Mouse (Mus musculus) heart, embryonic 11.5 days (tissue): Measurements from ENCODE around the gene Magix. TPM values are rescaled to one million over a fixed set of nuclear protein-coding genes. Genes with fewer than 3 reads are reported as not detected.
A peak's percentile ranks its signal among the peaks of the same experiment; 100 is the strongest.

Experiments
- ATAC-seq: fragments of 200-750 bp; cut with Nextera tagmentation; replicated peaks from 2 replicates; pipeline ENCODE4 v1.8.0; 2017; ENCODE audit warnings: moderate library complexity; ENCODE audit not compliant: insufficient number of reproducible peaks, low FRiP score, low TSS enrichment
- H3K27ac ChIP-seq: fragments of 300-500 bp; sonication (generic); 2 replicates; pipeline ENCODE4 v1.5.1; 2014; ENCODE audit warnings: mild to moderate bottlenecking, low read depth, low read length
- H3K27me3 ChIP-seq: fragments of 300-500 bp; sonication (generic); 2 replicates; pipeline ENCODE4 v1.6.1; 2014; ENCODE audit warnings: mild to moderate bottlenecking, low read length, mixed read lengths; ENCODE audit not compliant: control insufficient read depth, insufficient read depth
- H3K36me3 ChIP-seq: fragments of 300-500 bp; sonication (generic); 2 replicates; pipeline ENCODE4 v1.6.1; 2014; ENCODE audit warnings: mild to moderate bottlenecking, low read length, moderate library complexity, mixed read lengths; ENCODE audit not compliant: control insufficient read depth, insufficient read depth
- H3K4me1 ChIP-seq: fragments of 300-500 bp; sonication (generic); 2 replicates; pipeline ENCODE4 v1.6.1; 2014; ENCODE audit warnings: low read length; ENCODE audit not compliant: control insufficient read depth, insufficient read depth
- H3K4me2 ChIP-seq: fragments of 300-500 bp; sonication (generic); 2 replicates; pipeline ENCODE4 v1.6.1; 2014; ENCODE audit warnings: mild to moderate bottlenecking, moderate library complexity
- H3K4me3 ChIP-seq: fragments of 300-500 bp; sonication (generic); 2 replicates; pipeline ENCODE4 v1.5.1; 2014; ENCODE audit warnings: low read depth, low read length
- H3K9ac ChIP-seq: fragments of 300-500 bp; sonication (generic); 2 replicates; pipeline ENCODE4 v1.6.1; 2014; ENCODE audit warnings: mild to moderate bottlenecking, low read depth, low read length, moderate library complexity
- H3K9me3 ChIP-seq: fragments of 300-500 bp; sonication (generic); replicated peaks from 2 replicates; pipeline ENCODE4 v1.6.1; 2016; ENCODE audit warnings: low read length; ENCODE audit not compliant: control insufficient read depth
- WGBS: fragments of 180-500 bp; shearing (Covaris S2); extraction: QIAGEN DNeasy Blood & Tissue Kit; methylation state at CpG from one replicate; pipeline ENCODE4 v1.1.7; 2014; ENCODE audit not compliant: insufficient replicate concordance; 5-methylcytosine and 5-hydroxymethylcytosine counted together
- polyA plus RNA-seq: library from polyadenylated mRNA; unstranded; fragments of >200 nt; fragmentation: Nextera tagmentation; extraction: Ambion mirVana; gene quantifications from 2 replicates; pipeline ENCODE4 v1.2.1, GENCODE M21; 2014

Magix gene
- polyA plus RNA-seq, 1 experiment from 2014 or later, result not detected

DNA sequence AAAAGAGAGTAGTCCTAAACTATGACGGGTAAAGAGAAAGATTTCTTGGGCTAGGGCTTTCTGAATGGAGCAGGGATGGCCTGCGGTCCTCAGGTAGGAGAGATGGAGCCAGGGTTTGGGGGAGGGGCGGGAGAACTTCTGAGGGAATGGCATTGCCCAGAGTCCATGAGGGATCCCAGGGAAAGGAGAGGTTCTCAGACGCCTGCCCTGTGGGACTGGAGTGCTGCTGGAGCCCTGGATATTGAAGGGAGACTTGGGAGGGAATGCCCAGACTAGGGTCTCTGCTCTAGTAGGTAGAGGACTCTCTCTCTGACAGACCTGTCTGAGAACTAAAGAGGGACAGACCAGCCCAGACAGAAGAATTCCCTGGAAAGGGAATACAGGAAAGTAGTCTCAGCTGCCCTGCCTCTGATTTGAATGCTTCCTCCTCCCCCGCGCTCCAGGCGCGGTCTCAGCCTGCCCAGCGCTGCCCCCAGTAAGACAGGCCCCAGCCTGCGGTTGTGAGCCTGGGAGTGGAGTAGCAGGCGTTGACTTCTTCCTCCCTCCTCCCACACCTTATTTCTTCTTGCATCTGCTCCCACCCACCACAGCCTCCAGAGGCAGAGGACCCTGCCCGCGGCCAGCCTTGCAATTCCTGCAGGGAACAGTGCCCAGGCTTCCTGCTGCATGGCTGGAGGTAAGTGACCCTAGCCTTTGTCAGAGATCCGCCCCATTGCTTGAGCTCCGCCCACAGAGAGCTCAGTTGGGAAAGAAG, 22.8 kb downstream of the Magix start:
- Histone ChIP-seq H3K27me3 (no peaks in the 10 kb centered on the region), H3K9me3 (no peaks in the 10 kb centered on the region), H3K27ac (peak overlapping the region; percentile 41), H3K9ac (no peak overlapping the region), H3K4me1 (0 out of 2 replicates have a peak, but pooled peaks cover 2% of the 10 kb centered on the region), H3K36me3 (no peaks in the 10 kb centered on the region; the same call in 1 of the 2 replicates), H3K4me2 (peak overlapping the region; percentile 66), H3K4me3 (peak overlapping the region; percentile 54)
- ATAC-seq, result peak; percentile 61
- 16% methylated on average over 15 of the region's 15 CpGs for WGBS

DNA sequence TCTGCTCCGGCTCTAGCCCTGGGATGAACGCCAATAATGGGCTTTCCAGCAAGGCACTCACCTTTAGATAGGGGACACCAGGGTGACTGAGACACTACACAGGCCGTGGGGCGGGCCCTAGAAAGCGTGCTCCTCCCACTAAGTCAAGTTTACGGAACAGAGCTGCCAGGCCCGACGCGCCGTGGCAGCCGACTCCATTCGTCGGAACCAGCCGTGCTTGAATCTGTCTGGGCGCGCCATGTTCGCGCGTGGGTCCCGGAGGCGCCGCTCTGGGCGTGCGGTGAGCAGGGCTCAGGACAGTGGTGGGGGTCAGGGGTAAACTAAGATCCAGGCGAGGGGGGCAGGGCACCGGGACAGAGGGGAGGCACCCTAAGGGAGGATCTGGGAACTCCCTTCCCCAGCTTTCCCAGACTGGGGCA, 23.8 kb downstream of the Magix start, which contains the start of gene Prickle3:
Gene Prickle3, plus strand, starts transcription at position 40 of the 419 bp plus-strand sequence.
- no peaks in the 10 kb centered on the region; the same call in 1 of the 2 replicates for H3K36me3 ChIP-seq
- no peaks in the 10 kb centered on the region for H3K9me3 ChIP-seq
- H3K9ac ChIP-seq, result peak within 1 kb of the TSS; percentile 70
- H3K4me3 ChIP-seq, result peak within 1 kb of the TSS; percentile 54
- peak within 1 kb of the TSS; percentile 41 for H3K27ac ChIP-seq
- no peaks in the 10 kb centered on the region for H3K27me3 ChIP-seq
- H3K4me1 ChIP-seq, result 0 out of 2 replicates have a peak, but pooled peaks cover 2% of the 10 kb centered on the region
- peak; percentile 71; the same call in 1 of the 2 replicates for ATAC-seq
- H3K4me2 ChIP-seq, result peak within 1 kb of the TSS; percentile 66
- 17% methylated on average over 26 of the region's 26 CpGs for WGBS

DNA sequence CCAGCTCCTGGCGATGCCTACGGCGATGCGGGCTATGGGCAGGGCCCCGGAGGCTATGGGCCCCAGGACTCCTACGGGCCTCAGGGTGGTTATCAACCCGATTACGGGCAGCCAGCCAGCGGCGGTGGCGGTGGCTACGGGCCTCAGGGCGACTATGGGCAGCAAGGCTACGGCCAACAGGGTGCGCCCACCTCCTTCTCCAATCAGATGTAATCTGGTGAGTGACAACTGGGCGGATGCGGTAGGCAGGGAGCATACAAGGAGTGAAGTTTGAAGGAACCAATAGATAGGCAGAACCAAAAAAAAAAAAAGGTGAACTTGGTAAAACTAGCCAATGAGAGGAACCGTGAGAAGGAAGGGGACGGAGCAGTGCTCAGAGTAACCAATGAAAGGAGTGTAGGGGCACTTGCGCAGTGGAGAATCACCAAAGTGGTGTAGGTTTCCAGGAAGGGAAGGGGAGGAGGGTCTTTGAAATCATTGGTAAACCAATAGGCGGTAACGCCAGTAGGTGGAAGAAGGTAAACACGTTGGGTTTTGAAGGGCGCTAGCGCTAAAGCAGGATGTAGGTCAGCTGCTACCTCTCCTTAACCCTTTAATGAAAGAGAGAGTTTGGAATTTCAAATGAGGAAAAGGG, 32.3 kb downstream of the Magix start:
- Histone ChIP-seq H3K27me3 (no peaks in the 10 kb centered on the region), H3K9me3 (no peaks in the 10 kb centered on the region), H3K9ac (peak overlapping the region; percentile 78), H3K36me3 (no peaks in the 10 kb centered on the region), H3K4me3 (peak overlapping the region; percentile 48), H3K27ac (peak overlapping the region; percentile 57; the same call in 1 of the 2 replicates), H3K4me1 (no peaks in the 10 kb centered on the region), H3K4me2 (peak overlapping the region; percentile 69)
- 11% methylated on average over 25 of the region's 25 CpGs for WGBS
- ATAC-seq, result peak; percentile 97

DNA sequence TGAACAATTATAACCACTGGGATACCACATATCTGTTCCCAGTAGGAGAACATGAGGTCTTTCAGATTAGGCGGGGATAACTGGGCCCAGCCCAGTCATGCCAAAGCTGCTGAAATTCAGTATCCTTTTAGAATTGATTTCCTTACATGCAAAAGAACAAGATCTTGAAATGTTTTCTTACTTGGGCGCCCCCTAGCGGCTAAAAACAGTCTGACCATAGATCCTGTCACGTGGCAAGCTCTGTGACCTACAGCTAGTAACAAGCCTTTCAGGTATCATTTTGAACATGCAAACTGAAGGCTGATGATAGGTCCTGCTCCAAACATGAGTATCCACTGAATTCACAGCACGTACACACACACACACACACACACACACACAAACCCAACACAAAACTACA, 35.7 kb downstream of the Magix start:
- no peaks in the 10 kb centered on the region for H3K36me3 ChIP-seq
- no peak overlapping the region for H3K27ac ChIP-seq
- no peak overlapping the region for H3K9ac ChIP-seq
- H3K9me3 ChIP-seq, result no peaks in the 10 kb centered on the region
- no peak for ATAC-seq
- peaks cover 5% of the 10 kb centered on the region; the same call in 1 of the 2 replicates for H3K27me3 ChIP-seq
- WGBS, result 15% methylated on average over 5 of the region's 5 CpGs
- no peaks in the 10 kb centered on the region for H3K4me1 ChIP-seq
- H3K4me2 ChIP-seq, result no peak overlapping the region
- no peak overlapping the region for H3K4me3 ChIP-seq

DNA sequence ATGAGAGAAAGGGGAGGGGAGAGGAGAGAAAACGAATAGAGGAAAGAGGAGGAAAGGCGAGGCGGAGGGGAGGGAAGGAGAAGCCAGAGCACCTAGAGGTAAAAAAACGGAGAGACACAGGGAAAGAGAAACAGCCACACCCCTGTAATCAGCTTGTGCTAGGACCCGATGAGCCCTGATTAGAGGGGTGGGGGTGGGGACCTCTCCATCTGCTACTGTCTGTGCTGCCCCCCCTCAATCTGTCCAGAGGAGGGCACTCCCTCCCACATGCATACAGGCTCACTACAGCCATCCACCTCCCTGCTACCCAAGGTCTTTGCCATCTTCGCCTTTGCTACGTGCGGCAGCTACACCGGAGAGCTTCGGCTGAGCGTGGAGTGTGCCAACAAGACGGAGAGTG, 40.3 kb downstream of the Magix start:
- Histone ChIP-seq H3K27ac (no peak overlapping the region), H3K4me1 (no peaks in the 10 kb centered on the region), H3K36me3 (no peaks in the 10 kb centered on the region), H3K9me3 (no peaks in the 10 kb centered on the region), H3K27me3 (peaks cover 5% of the 10 kb centered on the region; the same call in 1 of the 2 replicates), H3K4me2 (no peak overlapping the region), H3K4me3 (no peak overlapping the region), H3K9ac (no peak overlapping the region)
- 34% methylated on average over 12 of the region's 12 CpGs for WGBS
- ATAC-seq, result no peak

DNA sequence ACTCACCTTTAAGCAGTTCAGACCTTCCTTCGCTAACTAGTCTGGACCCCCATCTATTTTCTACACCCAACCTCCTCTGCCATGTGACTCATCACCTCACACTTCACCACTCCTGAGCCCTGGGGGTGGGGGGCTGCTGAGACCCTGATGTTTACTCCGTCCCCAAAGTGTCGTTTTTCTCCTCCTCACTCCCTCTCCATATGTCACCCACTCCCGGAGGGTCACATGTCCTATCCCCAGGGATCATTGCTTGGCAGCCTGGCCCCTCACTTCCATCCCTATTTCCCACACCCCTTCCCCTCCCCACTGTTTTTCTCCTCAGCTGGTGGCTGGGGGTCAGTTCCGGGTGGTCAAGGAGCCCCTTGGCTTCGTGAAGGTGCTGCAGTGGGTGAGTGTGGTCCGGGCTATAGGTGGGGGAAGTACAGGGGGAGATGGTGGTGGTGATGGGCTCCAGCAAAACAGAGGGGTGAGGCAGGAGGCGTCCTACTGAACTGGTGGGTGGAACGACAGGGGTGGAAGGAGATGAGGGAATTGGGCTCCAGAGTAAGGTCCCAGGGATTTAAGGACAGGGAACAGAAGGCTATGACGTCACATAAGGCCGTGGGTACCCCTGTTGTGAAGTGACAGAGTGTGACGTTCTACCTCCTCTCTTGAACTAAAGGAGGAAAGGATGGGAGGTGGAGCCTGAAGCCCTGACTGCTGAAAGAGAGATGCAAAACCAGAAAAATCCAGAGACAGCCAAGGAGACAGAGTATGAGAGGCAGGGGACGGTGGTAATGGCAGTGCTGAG, 41.3 kb downstream of the Magix start:
- Histone ChIP-seq H3K36me3 (no peaks in the 10 kb centered on the region), H3K4me3 (no peak overlapping the region), H3K4me1 (no peaks in the 10 kb centered on the region), H3K9me3 (no peaks in the 10 kb centered on the region), H3K4me2 (no peak overlapping the region), H3K9ac (no peak overlapping the region), H3K27ac (no peak overlapping the region), H3K27me3 (peaks cover 5% of the 10 kb centered on the region; the same call in 1 of the 2 replicates)
- WGBS, result 21% methylated on average over 13 of the region's 13 CpGs
- ATAC-seq, result no peak

DNA sequence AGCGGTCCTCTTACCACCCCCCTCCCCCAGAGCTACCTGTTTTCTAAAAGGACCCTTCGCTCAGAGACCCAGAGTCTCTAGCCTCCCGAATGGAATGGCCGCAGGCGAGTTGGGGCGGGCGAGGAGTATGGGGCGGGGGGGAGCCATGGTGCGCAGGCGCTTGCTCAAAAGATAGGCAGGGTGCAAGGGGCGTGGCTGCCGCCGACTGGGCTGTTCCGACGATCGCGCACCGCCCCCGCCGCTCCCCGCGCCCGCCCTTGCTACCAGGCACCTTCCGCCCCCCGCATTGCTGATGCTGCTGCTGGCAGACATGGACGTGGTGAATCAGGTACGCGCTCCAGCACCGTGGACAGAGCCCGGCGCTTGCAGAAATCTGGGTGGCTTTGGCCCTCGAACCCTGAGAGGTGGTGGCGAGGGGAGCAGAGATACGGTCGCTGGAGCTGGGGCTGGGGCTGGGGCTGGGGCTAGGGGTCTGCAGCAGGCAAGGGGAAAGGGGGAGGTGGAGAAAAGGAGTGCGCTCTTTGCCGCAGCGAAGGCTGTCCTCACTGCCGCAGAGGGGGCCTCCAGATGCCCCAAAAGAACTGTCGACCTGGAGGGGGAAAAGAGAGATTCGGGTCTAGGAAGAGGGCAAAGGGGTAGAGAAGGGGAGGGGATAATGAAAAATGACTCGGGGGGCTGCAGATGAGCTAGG, 42.5 kb downstream of the Magix start, which contains the start of gene Syp:
Gene Syp, plus strand, starts transcription at position 71 of the 691 bp plus-strand sequence.
- no peaks in the 10 kb centered on the region for H3K36me3 ChIP-seq
- H3K27me3 ChIP-seq, result peaks cover 5% of the 10 kb centered on the region; the same call in 1 of the 2 replicates
- no peaks in the 10 kb centered on the region for H3K9me3 ChIP-seq
- ATAC-seq, result peak; percentile 76
- peak within 1 kb of the TSS; percentile 22; the same call in 1 of the 2 replicates for H3K4me3 ChIP-seq
- H3K27ac ChIP-seq, result no peak within 1 kb of the TSS
- H3K4me1 ChIP-seq, result no peaks in the 10 kb centered on the region
- 12% methylated on average over 40 of the region's 42 CpGs for WGBS
- H3K9ac ChIP-seq, result no peak within 1 kb of the TSS
- H3K4me2 ChIP-seq, result peak within 1 kb of the TSS; percentile 52

DNA sequence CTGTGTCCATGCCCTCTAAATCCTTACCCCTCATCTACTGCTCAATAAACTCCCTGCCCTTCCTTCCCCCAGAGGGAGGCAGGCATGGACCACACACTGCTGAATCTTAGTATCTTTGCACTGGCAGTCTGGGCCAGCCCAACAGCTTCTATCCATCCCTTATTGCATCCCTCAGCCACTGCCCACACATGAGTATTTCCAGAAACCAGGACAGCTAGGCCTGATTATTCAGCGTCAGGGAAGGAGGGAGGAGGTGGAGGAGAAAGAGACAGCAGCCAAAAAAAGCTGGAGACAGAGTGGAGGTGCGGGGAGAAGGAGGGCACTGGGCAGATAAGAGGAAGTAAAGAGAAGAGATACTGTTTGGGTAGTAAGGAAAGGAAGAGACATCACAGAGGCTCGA, 46.0 kb downstream of the Magix start:
- ATAC-seq, result no peak
- WGBS, result 58% methylated on average over 3 of the region's 3 CpGs

More for the DNA sequence above, 46.0 kb downstream of the Magix start:
- no peak overlapping the region for H3K4me2 ChIP-seq
- H3K27me3 ChIP-seq, result no peaks in the 10 kb centered on the region
- no peak overlapping the region for H3K9ac ChIP-seq
- no peaks in the 10 kb centered on the region for H3K9me3 ChIP-seq
- no peak overlapping the region for H3K27ac ChIP-seq
- H3K4me1 ChIP-seq, result no peaks in the 10 kb centered on the region
- H3K36me3 ChIP-seq, result no peaks in the 10 kb centered on the region
- no peak overlapping the region for H3K4me3 ChIP-seq
